Mouse (Mus musculus): ENCODE results near the gene Rnase1. TPM values are rescaled to one million over a fixed set of nuclear protein-coding genes. Genes with fewer than 3 reads are reported as not detected.
"Not testable (repeated sequence)": the region's sequence is repeated elsewhere in the genome, so short reads cannot be mapped to it uniquely, and the experiment has no call there.

Rnase1 gene
- polyA plus RNA-seq, 1 experiment from 2014 or later, result 21.7 TPM

- H3K4me1 ChIP-seq (replicated peaks; ENCODE audit: control insufficient read depth, insufficient read depth, low read length), result no peaks in the 10 kb centered on the region
- no peak overlapping the region for H3K4me3 ChIP-seq (ENCODE audit: low read depth, low read length)
- no peaks in the 10 kb centered on the region for H3K36me3 ChIP-seq (ENCODE audit: control insufficient read depth, insufficient read depth)
- no peak for ATAC-seq
- H3K9ac ChIP-seq (ENCODE audit: low read depth, low read length), result no peak overlapping the region
- no peak overlapping the region for H3K4me2 ChIP-seq (replicated peaks; ENCODE audit: low read depth)
- no peak for TF ChIP-seq CTCF (IDR thresholded peaks at IDR 0.05; ENCODE audit: low read depth)
- H3K9me3 ChIP-seq (ENCODE audit: control insufficient read depth), result no peaks in the 10 kb centered on the region
- no peaks in the 10 kb centered on the region for H3K27me3 ChIP-seq (replicated peaks; ENCODE audit: control insufficient read depth, insufficient read depth, low read length)
- H3K27ac ChIP-seq (ENCODE audit: low read depth, low read length), result no peak overlapping the region
These were observed 19.5 kb upstream of the Rnase1 start for GRCm38 (mm10) chr14:51166068-51166467.

GRCm38 (mm10) chr14:51165435-51165834, 18.9 kb upstream of the Rnase1 start:
- no peaks in the 10 kb centered on the region for H3K27me3 ChIP-seq (replicated peaks; ENCODE audit: control insufficient read depth, insufficient read depth, low read length)
- no peak overlapping the region for H3K4me3 ChIP-seq (ENCODE audit: low read depth, low read length)
- WGBS, result 93% methylated on average over 1 of the region's 1 CpGs
- H3K36me3 ChIP-seq (ENCODE audit: control insufficient read depth, insufficient read depth), result no peaks in the 10 kb centered on the region
- no peak overlapping the region for H3K4me2 ChIP-seq (replicated peaks; ENCODE audit: low read depth)
- H3K9me3 ChIP-seq (ENCODE audit: control insufficient read depth), result no peaks in the 10 kb centered on the region
- no peak for TF ChIP-seq CTCF (IDR thresholded peaks at IDR 0.05; ENCODE audit: low read depth)
- no peak overlapping the region for H3K9ac ChIP-seq (ENCODE audit: low read depth, low read length)
- no peak for ATAC-seq
- H3K27ac ChIP-seq (ENCODE audit: low read depth, low read length), result no peak overlapping the region
- H3K4me1 ChIP-seq (replicated peaks; ENCODE audit: control insufficient read depth, insufficient read depth, low read length), result no peaks in the 10 kb centered on the region

- not testable (repeated sequence) for H3K9ac ChIP-seq (ENCODE audit: low read depth, low read length); H3K36me3 ChIP-seq (ENCODE audit: control insufficient read depth, insufficient read depth); H3K27me3 ChIP-seq (replicated peaks; ENCODE audit: control insufficient read depth, insufficient read depth, low read length); ATAC-seq; H3K4me1 ChIP-seq (replicated peaks; ENCODE audit: control insufficient read depth, insufficient read depth, low read length); H3K4me2 ChIP-seq (replicated peaks; ENCODE audit: low read depth); H3K4me3 ChIP-seq (ENCODE audit: low read depth, low read length); H3K9me3 ChIP-seq (ENCODE audit: control insufficient read depth); H3K27ac ChIP-seq (ENCODE audit: low read depth, low read length)
- 69% methylated on average over 6 of the region's 6 CpGs for WGBS
These were observed 16.7 kb upstream of the Rnase1 start for GRCm38 (mm10) chr14:51163323-51163722.

DNA sequence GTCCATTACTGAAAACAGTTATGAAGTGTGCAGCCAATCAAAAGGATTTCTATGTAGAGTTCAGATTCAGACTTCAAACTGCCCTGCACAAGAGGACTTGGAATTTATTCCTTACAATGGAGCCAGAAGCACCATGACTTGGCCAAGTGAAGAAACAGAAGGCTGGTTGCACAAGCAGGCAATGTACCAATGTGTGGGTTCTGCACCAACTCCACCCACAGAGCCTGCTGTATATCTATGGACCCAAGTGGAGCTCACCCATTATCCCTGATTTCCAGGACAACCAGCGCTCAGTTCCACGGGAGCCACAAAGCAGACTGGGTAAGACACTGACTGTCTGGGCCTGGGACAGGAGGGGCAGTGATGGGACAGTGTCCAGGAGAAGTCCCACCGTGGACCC, 15.4 kb upstream of the Rnase1 start, which contains the start of gene Rnase2b:
TSS of gene Rnase2b (plus strand) at position 285 of the 400 bp plus-strand sequence.
- not testable (repeated sequence) for H3K36me3 ChIP-seq (ENCODE audit: control insufficient read depth, insufficient read depth); H3K27me3 ChIP-seq (replicated peaks; ENCODE audit: control insufficient read depth, insufficient read depth, low read length); H3K9ac ChIP-seq (ENCODE audit: low read depth, low read length); ATAC-seq; H3K4me1 ChIP-seq (replicated peaks; ENCODE audit: control insufficient read depth, insufficient read depth, low read length); H3K4me2 ChIP-seq (replicated peaks; ENCODE audit: low read depth); H3K27ac ChIP-seq (ENCODE audit: low read depth, low read length); H3K4me3 ChIP-seq (ENCODE audit: low read depth, low read length); H3K9me3 ChIP-seq (ENCODE audit: control insufficient read depth)
- WGBS, result 96% methylated on average over 3 of the region's 3 CpGs

GRCm38 (mm10) chr14:51157072-51157471, 10.5 kb upstream of the Rnase1 start:
- Histone ChIP-seq H3K27me3 (replicated peaks; ENCODE audit: control insufficient read depth, insufficient read depth, low read length) (no peaks in the 10 kb centered on the region), H3K9me3 (ENCODE audit: control insufficient read depth) (no peaks in the 10 kb centered on the region), H3K4me3 (ENCODE audit: low read depth, low read length) (no peak overlapping the region), H3K4me1 (replicated peaks; ENCODE audit: control insufficient read depth, insufficient read depth, low read length) (no peaks in the 10 kb centered on the region), H3K36me3 (ENCODE audit: control insufficient read depth, insufficient read depth) (no peaks in the 10 kb centered on the region), H3K27ac (ENCODE audit: low read depth, low read length) (no peak overlapping the region), H3K4me2 (replicated peaks; ENCODE audit: low read depth) (no peak overlapping the region), H3K9ac (ENCODE audit: low read depth, low read length) (no peak overlapping the region)
- WGBS, result 55% methylated on average over 1 of the region's 1 CpGs
- no peak for ATAC-seq
- no peak for TF ChIP-seq CTCF (IDR thresholded peaks at IDR 0.05; ENCODE audit: low read depth)

DNA sequence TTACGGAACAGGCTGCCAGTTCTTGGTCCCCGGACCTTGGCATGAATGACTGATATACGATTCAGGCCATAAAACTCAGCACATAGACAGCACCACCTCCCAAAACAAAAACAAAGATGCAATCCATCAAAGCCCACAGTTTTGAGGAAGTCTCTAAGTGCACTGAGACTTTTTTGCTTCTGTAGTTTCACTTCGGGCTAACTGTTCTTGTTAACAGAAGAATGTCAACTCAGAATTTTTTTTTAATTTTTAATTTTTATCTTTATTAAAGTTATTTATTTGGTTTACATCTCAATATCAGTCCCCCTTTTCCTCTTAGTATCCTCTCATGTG, 10.1 kb upstream of the Rnase1 start:
- H3K4me3 ChIP-seq (ENCODE audit: low read depth, low read length), result no peak overlapping the region
- H3K9me3 ChIP-seq (ENCODE audit: control insufficient read depth), result no peaks in the 10 kb centered on the region
- no peak overlapping the region for H3K4me2 ChIP-seq (replicated peaks; ENCODE audit: low read depth)
- H3K27me3 ChIP-seq (replicated peaks; ENCODE audit: control insufficient read depth, insufficient read depth, low read length), result no peaks in the 10 kb centered on the region
- H3K9ac ChIP-seq (ENCODE audit: low read depth, low read length), result no peak overlapping the region
- H3K27ac ChIP-seq (ENCODE audit: low read depth, low read length), result no peak overlapping the region
- WGBS, result 33% methylated on average over 4 of the region's 4 CpGs
- no peak for ATAC-seq
- H3K4me1 ChIP-seq (replicated peaks; ENCODE audit: control insufficient read depth, insufficient read depth, low read length), result no peaks in the 10 kb centered on the region
- TF ChIP-seq CTCF (IDR thresholded peaks at IDR 0.05; ENCODE audit: low read depth), result no peak
- H3K36me3 ChIP-seq (ENCODE audit: control insufficient read depth, insufficient read depth), result no peaks in the 10 kb centered on the region

DNA sequence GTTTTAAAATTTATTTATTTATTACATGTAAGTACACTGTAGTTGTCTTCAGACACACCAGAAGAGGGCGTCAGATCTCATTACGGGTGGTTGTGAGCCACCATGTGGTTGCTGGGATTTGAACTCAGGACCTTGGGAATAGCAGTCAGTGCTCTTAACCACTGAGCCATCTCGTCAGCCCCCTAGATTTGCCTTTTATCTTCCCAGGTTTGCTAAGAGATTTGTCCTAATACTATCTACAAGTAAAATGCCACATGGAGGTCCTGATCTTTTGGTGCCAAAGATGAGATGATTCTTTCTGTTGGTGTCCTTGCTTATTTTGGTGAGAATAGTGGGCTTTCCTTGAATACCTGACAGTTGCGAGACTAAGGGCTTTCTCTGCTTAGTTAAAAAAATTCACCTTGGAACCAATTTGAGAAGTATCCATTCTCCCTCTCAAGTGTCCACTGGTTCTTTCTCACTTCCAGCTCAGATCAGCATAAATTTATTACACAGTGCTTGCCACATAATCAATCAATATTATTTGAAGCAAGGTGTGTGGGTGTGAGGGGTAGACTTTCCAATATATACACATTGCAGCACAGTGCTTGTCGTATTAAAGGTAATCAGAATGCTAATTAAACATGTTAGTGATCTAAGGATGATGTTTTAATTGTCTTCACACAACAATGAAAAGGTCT, 9.6 kb upstream of the Rnase1 start:
- Histone ChIP-seq H3K36me3 (ENCODE audit: control insufficient read depth, insufficient read depth) (no peaks in the 10 kb centered on the region), H3K4me2 (replicated peaks; ENCODE audit: low read depth) (no peak overlapping the region), H3K9ac (ENCODE audit: low read depth, low read length) (no peak overlapping the region), H3K4me1 (replicated peaks; ENCODE audit: control insufficient read depth, insufficient read depth, low read length) (no peaks in the 10 kb centered on the region), H3K9me3 (ENCODE audit: control insufficient read depth) (no peaks in the 10 kb centered on the region), H3K27me3 (replicated peaks; ENCODE audit: control insufficient read depth, insufficient read depth, low read length) (no peaks in the 10 kb centered on the region), H3K4me3 (ENCODE audit: low read depth, low read length) (no peak overlapping the region), H3K27ac (ENCODE audit: low read depth, low read length) (no peak overlapping the region)
- TF ChIP-seq CTCF (IDR thresholded peaks at IDR 0.05; ENCODE audit: low read depth), result no peak
- no peak for ATAC-seq
- 84% methylated on average over 5 of the region's 5 CpGs for WGBS
